Mouse (Mus musculus) liver, adult 2 months (tissue): ENCODE data around the gene Gtpbp3.

ENCODE experiments used
- CTCF ChIP-seq: fragments of 200-500 bp; IDR thresholded peaks from 2 replicates; pipeline ENCODE4 v1.5.1; 2011; ENCODE audit warnings: low read depth, low read length, control low read depth
- POLR2A ChIP-seq: fragments of 200-500 bp; IDR thresholded peaks from 2 replicates; pipeline ENCODE4 v1.6.1; 2011; ENCODE audit warnings: low read length, control low read depth; ENCODE audit not compliant: insufficient read depth; ENCODE audit errors: extremely low read depth

- TF ChIP-seq CTCF, result peak; percentile 45
- TF ChIP-seq POLR2A, result no peak
Observed at GRCm38 (mm10) chr8:71496481-71496880, 8.6 kb downstream of the Gtpbp3 start.
